Mouse (Mus musculus): ENCODE measurements at regions not wholly inside any gene's neighbourhood (a gene's known extent, or its start where the extent isn't known, plus 50 kb on each side); places are given as distances from the start of the nearest gene placed in this dataset.
"Not testable (repeated sequence)": the region's sequence is repeated elsewhere in the genome, so short reads cannot be mapped to it uniquely, and the experiment has no call there.

DNA sequence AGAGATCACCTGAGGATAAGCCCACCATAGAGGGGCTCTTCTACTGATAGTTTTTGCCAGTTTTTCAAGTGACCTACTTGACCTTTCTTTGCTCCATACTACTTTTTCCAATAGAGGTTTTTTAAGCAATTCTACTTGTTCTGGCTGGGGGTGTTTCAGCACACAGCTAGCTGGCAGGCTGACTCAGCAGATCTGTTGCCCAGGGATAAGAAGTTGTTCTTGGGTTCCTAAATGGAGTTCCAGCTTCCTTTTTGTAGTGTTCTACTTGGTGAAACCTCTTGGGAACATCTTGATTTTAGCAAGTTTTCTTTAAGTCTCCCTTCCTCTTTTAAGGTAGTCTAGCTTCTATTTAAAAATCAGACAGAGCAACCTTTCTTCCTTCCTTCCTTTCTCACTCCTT is 61.0 kb downstream of the 4930474N05Rik start:
- DNase-seq, result no peak

DNA sequence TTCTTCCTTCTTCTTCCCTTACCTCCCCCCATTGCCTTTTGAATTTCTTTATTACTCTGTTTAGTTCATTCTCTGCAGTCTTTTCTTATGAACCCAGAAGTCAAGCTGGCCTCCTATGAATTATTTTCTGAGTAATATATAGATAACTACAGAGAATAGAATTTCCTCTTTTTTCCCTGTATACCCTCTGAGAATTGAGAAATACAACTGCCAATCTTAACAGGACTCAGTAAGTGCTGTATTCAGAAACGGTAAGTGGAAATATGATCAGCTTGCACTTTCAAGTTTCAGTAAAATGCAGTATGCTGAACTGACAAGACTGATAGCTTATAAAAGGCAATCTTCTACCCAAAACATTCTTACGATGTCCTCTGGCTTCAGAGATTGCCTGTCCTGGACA is 61.5 kb downstream of the 4930474N05Rik start:
- DNase-seq, result no peak

DNA sequence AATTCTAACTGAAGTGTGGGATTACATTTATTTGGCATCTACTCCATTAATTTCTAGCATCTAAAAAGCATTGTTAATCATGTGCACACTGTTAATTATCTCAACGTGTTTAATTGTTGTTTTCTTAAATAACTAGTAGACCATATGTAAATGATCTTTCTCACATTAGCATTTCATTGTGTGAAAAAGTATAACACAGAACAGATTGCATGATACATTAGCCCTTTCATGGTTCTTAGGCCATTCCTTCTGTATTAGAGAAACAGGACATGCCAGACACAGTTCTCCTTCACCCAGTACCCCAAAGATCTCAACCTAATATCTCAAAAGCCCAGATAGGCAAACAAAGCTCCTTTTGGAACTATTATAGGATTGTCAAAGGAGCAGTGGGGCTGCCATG is 89.0 kb downstream of the 4930474N05Rik start:
- DNase-seq, result no peak

DNA sequence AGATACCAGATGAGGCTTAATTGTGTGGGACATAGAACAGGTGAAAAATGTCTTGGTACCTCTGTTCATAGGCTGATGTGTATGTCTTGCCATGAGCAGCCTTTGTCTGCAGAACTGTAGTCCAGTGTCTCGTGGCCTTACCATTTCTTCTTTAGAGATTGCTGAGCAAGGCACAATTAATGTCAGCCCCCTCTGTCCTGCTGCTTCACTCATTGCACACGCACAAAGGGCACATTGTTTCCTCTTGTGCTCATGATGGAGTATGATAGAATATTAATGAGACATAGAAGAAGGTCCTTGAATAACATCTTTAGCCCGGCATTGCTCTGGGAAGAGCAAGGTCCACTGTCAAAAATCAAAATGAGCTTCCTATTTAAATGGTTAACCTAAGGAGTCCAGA is 101.8 kb downstream of the 4930474N05Rik start:
- no peak for DNase-seq

DNA sequence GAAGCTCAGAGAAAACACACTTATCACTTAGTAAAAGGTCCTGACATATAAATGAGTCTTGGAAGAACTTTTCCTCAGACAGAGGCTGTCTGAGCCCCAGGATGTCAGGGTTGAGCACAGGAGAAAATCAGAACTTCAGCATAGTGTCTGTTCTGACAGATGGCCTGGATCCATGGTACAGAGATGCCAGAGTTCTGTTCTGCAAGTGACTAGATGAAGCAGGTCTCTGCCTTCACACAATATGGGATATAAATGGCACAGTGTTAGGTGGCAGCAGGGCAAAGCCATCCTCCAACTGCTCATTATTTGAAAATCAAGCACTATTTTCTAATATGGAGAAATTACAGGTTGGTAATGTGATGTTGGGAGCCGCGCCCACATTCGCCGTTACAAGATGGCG is 103.7 kb downstream of the 4930474N05Rik start:
- DNase-seq, result no peak

DNA sequence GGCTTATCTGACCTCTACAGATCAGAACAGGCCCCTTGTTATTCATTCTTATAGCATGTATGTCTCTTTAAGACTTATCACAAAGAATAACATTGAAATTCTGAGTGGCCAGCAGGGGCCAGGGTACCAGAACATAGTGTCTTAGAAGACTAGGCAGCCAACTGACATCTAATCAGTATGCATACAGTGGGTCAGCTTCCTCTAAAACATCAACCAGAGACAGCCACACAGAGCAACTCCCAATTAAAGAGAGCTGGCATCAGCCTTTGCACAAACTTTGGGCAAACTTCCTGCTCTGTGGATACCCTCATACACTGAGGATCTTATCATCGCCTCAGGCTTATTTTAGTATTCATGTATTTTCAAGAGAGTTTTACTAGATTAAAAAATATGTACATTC is 109.1 kb downstream of the 4930474N05Rik start:
- no peak for DNase-seq

DNA sequence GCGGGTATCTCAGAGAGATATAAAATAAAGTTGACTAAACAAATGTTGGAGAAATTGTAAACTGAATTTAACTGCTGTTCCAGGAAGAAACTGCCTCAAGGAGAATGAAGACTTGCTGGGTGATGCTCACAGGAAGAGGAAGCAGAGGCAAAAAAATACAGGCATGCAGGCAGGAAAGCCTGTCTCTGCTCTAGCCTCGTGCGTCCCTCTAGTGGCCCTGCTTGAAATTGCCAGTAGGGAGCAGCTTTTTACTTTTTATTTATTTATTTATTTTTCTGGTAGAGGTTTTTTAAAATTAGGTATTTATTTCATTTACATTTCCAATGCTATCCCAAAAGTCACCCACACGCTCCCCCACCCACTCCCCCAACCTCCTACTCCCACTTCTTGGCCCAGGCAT is 118.1 kb downstream of the 4930474N05Rik start:
- peak; percentile 23 for DNase-seq

DNA sequence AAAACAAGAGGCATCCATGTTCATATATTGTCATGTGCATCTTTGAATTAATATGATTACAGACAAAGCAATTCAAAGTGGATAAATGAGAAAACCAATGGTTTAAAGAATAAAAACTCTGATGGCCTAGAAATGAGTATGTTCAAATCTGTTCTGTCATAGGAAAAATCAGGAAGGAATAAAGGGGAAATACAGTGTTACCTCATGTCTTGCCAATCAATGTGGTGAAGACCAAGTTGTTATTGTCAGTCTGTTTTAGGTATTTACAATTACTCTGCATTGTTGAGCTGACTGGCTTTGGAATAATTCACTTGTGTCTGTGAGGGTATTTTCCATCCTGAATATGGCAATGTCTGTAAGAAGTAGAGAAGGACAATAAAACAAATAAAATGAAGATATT is 151.1 kb downstream of the 4930474N05Rik start:
- no peak for DNase-seq

DNA sequence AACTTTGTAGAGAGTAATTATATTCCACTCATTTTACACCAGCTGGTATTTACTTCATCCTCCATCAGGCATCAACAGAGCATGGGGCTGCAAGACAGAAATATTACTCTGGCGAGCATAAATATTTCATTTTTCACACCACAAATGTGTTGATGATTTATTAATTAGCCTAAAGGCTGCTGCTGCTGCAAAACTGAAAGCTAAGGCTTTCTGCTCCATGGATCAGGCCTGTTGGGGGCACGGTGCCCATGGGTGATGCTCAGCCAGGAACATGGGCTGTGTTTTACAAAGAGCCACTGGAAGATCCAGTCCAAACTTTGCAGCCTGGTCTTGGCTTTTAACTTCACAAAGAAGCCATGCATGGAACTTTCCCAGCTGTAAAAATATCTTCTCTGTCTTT is 167.4 kb downstream of the 4930474N05Rik start:
- DNase-seq, result no peak

DNA sequence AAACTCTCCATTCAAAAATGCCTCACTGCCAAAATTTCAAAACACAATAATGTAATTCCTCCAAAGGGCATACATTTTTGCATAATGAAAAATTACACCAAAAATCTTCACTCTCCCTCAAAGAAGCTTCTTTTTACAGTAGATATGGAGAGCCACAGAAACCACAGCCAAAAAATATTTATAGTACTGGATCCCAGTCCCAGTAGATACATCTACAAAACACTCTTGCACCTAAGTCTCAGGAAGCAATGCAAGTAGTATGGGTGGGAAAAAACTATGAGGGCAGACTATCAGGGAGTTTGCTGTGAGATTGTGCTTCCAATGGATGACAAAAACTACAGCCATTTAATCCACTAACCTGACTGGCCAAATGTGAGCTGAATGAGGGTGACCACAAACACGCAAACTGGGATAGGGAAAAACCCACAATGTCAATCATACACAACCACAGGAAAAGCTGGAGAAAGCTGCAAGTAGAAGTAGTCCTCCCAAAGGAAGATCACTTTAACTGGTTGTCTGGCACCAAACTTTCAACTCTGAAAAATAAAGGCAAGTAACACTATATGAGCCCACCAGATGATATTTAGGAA is 189.2 kb downstream of the 4930474N05Rik start:
- no peak for DNase-seq

DNA sequence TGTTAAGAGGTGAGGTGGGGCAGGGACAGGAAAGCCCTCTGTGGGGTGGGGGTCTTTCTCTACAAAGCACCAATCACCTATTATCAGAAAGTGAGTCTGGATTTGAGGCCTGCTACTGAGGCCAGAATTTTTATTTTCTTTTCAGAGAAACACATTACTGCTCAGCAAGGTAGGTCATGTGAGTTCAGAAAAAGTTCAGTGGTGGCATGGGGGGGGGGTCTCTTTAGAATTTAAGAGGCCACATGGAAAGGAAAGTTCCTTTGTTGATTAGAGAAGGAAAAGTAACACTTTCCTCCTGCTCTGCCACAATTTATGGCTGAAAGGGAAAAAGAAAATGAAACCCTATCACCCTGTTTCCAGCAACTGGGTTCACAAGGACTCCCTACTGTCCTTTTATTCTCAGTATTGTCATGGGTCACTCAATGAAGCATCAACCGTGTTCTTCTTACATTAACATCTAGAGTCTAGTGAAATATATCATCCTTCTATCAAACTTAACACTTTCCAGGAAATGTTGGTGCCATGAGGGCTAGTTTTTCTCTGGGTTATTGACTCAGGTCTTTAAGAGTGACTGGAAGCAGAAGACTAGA is 194.1 kb downstream of the 4930474N05Rik start:
- no peak for DNase-seq

DNA sequence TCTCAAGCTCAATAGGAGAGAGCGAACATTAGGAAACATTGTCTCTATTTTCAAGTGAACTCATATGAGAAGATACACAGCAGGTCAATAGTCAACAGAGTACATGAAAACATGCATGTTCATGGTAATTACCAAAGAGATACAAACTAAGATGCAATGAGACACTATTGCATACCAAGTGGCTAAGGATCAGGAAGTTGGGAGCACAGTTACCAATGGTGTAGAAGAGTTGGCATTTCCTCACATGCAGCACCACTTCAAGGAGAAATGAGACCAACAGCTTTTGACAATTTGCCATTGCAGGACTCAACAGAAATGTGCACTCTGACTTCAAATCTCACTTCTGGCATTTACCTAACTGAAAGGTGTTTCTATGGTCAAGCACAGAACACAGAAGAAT is 215.6 kb downstream of the 4930474N05Rik start:
- DNase-seq, result no peak

DNA sequence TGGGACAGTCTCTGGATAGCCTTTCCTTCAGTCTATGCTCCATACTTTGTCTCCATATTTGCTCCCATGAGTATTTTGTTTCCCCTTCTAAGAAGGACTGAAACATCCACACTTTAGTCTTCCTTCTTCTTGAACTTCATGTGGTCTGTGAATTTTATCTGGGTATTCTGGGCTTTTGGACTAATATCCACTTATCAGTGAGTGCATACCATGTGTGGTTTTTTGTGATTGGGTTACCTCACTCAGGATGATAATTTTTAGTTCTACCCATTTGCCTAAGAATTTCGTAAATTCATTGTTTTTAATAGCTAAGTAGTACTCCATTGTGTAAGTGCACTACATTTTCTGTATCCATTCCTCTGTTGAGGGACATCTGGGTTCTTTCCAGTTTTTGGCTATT is 220.0 kb downstream of the 4930474N05Rik start:
- DNase-seq, result not testable (repeated sequence)

DNA sequence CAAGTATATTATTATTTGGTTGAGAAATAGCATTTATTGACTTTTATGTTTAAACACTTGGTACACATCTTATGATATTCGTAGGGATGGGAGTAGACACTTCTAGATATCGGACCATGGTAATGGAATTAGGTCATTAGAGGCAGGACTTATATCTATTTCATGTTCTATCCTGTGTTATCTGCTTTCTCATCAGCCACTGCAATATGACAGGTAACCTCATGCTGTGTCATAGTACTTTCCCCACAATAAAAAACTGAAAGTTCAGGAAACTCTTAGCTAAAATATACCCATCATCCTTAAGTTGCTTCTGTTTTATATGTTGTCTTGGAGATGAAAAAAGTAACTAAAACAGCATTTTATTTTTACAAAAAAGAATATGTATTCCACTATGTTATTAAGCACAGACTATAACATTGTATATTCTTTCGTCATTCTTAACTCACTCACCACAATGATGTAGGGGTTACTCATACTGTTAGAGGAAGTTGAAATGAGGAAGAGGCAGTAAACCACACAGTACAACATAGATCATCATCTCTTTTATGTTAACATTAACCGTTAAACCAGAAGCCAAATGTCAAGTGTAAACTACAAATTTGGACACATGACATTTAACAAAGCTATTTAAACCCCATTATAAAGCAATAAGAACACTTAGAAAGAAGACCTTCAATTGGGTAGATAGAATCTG is 221.8 kb downstream of the 4930474N05Rik start:
- no peak for DNase-seq

DNA sequence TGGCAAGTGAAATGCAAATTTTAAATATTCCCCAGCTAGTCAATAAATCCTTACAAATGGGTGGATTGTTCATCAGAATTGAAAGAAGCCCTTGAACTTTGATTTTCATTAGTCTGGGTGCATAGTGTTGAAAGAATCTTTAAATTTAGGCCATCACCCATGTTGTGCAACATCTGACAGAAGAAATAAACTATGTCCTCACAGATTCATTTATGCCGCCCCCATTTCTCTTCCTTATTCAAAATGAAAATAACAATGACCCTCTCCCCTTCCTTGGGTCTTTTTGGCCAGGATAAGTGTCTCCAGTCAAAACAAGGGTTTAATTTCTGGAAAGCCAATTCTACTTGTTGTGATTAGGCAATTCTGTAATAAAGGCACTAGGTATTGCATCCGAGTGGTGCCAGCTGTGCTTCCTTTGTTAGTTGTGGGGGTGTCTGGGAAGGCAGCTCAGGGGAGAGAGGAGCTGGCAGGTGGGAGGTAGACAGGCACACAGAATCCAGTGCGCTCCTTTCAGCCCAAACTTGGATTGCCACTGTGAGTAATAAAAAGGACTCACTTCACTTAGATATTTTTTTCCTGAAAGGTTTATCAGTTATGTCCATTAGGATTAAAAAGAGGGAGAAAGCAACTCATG is 233.7 kb downstream of the 4930474N05Rik start:
- no peak for DNase-seq

DNA sequence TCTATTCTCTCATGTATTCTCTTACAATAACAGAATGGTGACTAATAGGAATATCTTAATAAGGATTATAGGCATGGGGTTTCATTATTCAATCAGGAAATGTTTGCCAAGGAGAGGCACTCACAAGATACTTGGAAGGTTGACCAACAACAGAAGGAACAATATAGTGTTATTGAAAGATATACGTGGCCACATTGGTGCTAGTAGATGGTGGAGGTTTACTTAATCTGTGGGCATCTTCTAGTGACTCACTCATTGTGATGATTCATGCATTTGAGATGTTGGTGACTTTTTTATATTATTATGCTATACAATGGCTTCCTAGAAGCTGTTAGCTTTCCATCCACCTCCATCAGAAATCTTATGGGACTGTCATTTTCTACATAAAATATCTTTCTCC is 246.1 kb downstream of the 4930474N05Rik start:
- no peak for DNase-seq
